Mouse (Mus musculus) G1E (cell line): Measurements from ENCODE around the gene Aktip. TPM values are rescaled to one million over a fixed set of nuclear protein-coding genes. Genes with fewer than 3 reads are reported as not detected.

Experiments
- ATAC-seq: 2 replicates; pipeline ENCODE4 v1.8.0; 2016; ENCODE audit warnings: mild to moderate bottlenecking; ENCODE audit not compliant: insufficient number of reproducible peaks, poor library complexity, low FRiP score, severe bottlenecking; ENCODE audit errors: extremely low read depth
- DNase-seq: peaks from one replicate; pipeline ENCODE4 v3.0.0; 2012; ENCODE audit warnings: low spot score
- H3K27me3 ChIP-seq: 2 replicates; pipeline ENCODE4 v1.6.1; 2012; ENCODE audit warnings: mild to moderate bottlenecking, low read length, inconsistent platforms; ENCODE audit not compliant: insufficient read depth
- H3K36me3 ChIP-seq: replicated peaks from 2 replicates; pipeline ENCODE3; 2012; ENCODE audit warnings: mild to moderate bottlenecking, inconsistent platforms
- H3K4me1 ChIP-seq: 2 replicates; pipeline ENCODE4 v1.6.1; 2012; ENCODE audit warnings: low read depth, low read length, inconsistent platforms, mixed read lengths; ENCODE audit not compliant: insufficient read depth
- H3K4me3 ChIP-seq: 2 replicates; pipeline ENCODE4 v1.5.1; 2012; ENCODE audit warnings: low read depth, mild to moderate bottlenecking, inconsistent platforms, low read length, moderate library complexity, mixed read lengths
- H3K9me3 ChIP-seq: replicated peaks from 2 replicates; pipeline ENCODE4 v1.6.1; 2012; ENCODE audit warnings: inconsistent platforms
- CTCF ChIP-seq: IDR thresholded peaks from 2 replicates; pipeline ENCODE4 v1.5.1; 2012; ENCODE audit warnings: low read depth, low read length, inconsistent platforms, mixed read lengths
- GATA1 ChIP-seq: IDR thresholded peaks from 2 replicates; pipeline ENCODE4 v1.6.1; 2012; ENCODE audit warnings: borderline replicate concordance, low read length, inconsistent platforms, mixed read lengths
- GATA2 ChIP-seq: IDR thresholded peaks from 2 replicates; pipeline ENCODE4 v1.6.1; 2012; ENCODE audit warnings: low read depth, low read length, inconsistent platforms, borderline replicate concordance
- POLR2AphosphoS5 ChIP-seq: IDR thresholded peaks from 2 replicates; pipeline ENCODE4 v1.6.1; 2012; ENCODE audit warnings: low read depth, low read length, inconsistent platforms; ENCODE audit not compliant: insufficient replicate concordance
- TAL1 ChIP-seq: conservative IDR thresholded peaks from 2 replicates; pipeline ENCODE4 v1.6.1; 2012; ENCODE audit warnings: low read depth, low read length, inconsistent platforms, mixed read lengths
- polyA plus RNA-seq: library from polyadenylated mRNA; stranded (reverse); fragments of >175 nt; gene quantifications from 2 replicates; pipeline ENCODE4 v1.2.3, GENCODE M21; 2012
- total RNA-seq, 2 experiments: library from RNA; stranded (forward) in 1 of 2; stranded (reverse) in 1 of 2; fragments of 200-1000 nt in 1 of 2; fragments of >200 nt in 1 of 2; fragmentation: Nextera tagmentation in 1 of 2; gene quantifications; 2 replicates each; pipeline ENCODE4 v1.2.3; 2014 to 2017

Aktip gene
- total RNA-seq (2014; fragmentation: Nextera tagmentation) = 15.8 and 18.3 TPM in 2 replicates
- 11.1 and 12.3 TPM in 2 replicates for total RNA-seq (2017)
- polyA plus RNA-seq = 2.4 and 3.6 TPM in 2 replicates

DNA sequence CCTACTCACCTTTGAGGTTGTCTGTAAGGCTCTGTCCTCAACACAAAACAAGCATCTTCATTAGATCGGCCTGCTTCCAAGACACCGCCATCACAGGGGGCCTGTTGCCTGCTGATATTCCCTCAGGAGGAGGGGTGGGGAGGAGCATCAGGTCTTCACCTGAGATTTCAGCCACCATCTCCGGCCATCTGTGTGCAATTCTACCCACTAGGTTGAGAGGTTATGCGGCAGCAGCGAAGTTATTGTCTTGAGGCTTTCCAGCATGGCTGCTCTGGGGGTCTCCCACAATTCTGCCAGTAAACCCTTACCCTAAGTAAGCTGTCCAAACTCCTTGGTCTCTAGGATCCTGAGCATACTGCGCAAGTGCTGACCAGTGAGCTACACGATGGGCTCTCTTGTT lies at the start of gene Aktip:
TSS of gene Aktip (minus strand) at position 101 of the 400 bp plus-strand sequence.
- TF ChIP-seq POLR2AphosphoS5 = no peak
- TF ChIP-seq GATA2 = no peak
- no peak for TF ChIP-seq TAL1
- no peak for TF ChIP-seq CTCF
- TF ChIP-seq GATA1 = no peak
- no peaks in the 10 kb centered on the region for H3K36me3 ChIP-seq
- no peaks in the 10 kb centered on the region for H3K4me1 ChIP-seq
- DNase-seq (no peak), ATAC-seq (no peak)
- H3K27me3 ChIP-seq = no peaks in the 10 kb centered on the region; the same call in 1 of the 2 replicates
- H3K9me3 ChIP-seq = no peaks in the 10 kb centered on the region
- no peak within 1 kb of the TSS for H3K4me3 ChIP-seq

DNA sequence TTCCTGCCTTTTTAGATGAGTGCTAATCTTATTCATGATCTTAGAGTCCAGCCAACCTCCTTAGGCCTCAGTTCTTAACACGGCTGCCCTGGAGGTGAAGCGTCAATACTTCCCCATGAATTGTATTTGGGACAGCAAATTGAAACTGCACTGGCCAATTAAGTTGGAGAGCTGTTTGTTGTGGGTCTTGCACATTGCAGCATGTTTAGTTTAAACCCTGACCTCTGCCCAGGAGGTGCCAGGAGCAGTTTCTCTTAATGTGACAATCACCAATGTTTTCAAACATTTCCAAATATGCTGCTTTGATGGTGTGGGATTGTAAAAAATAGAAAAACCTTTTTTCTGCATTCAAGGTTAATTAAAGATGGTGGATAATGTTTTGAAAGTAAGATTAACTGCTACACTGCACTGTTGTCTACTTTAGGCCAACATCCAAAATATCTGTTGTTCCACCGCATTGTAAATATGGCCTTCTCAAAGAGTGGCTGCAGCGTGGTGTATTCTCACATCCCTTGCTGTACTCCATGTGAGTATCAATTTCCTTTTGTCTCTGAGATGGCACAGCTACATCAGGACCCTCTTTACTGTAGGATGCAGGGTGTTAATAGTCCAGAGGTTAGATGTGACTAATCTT lies 46.2 kb upstream of the Aktip start:
- Histone ChIP-seq H3K36me3 (peaks cover 3% of the 10 kb centered on the region), H3K4me1 (no peaks in the 10 kb centered on the region), H3K27me3 (no peaks in the 10 kb centered on the region), H3K4me3 (no peak overlapping the region), H3K9me3 (no peaks in the 10 kb centered on the region)
- no peak for DNase-seq
- TF ChIP-seq CTCF (no peak), TAL1 (no peak), GATA2 (no peak), POLR2AphosphoS5 (no peak), GATA1 (no peak)
- no peak for ATAC-seq

DNA sequence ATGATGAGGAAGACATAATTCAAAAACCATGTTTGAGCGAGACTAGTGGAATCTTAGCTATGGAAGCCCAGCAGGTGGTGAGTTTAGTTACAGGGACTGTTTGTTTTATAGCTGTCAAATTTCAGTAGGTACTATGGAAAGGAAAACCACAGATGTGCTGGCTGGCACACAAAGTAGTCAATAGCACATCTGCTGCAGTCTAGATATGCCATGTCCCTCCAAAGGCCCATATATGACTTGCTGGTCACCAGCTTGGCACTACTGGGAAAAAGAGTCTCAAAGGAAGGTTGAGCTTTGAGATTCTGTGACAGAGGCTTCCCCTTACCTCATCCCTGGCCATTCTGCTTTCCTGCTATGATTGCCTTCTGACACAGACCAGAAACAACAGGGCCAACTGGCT lies 42.9 kb upstream of the Aktip start:
- H3K4me1 ChIP-seq = no peaks in the 10 kb centered on the region
- TF ChIP-seq GATA2 (no peak), GATA1 (no peak), POLR2AphosphoS5 (no peak), CTCF (no peak), TAL1 (no peak)
- no peak for DNase-seq
- H3K4me3 ChIP-seq = no peak overlapping the region
- no peaks in the 10 kb centered on the region for H3K9me3 ChIP-seq
- no peaks in the 10 kb centered on the region for H3K27me3 ChIP-seq
- H3K36me3 ChIP-seq = no peaks in the 10 kb centered on the region
- ATAC-seq = no peak

DNA sequence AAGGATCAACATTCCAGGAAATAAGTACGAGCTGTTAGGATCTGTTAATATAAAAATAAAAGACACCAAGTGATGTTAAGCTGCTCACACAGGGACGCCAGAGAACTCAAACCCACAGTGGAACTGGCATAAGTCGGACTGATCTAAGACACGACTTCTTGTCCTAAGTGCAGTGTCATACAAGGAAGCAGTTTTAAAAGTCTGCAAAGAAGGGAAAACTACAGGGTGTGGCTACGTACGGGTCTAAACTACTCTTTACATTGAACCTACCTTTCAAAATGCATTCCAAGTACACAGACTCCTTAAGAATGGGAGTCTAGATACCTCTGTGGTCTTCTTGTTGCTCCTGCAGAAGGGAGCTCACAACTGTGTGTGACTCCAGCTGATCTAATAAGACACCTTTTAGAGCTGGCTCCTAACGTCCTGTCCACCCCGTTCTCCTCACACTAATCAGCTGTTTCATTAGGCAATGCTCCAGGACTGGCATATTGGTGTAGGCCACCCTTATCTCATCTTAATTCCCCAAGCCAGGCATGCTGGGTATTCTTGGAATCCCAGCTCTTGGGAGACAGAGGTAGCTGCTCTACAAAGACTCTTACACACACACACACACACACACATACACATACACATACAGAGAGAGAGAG lies 42.2 kb upstream of the Aktip start:
- ATAC-seq = no peak

DNA sequence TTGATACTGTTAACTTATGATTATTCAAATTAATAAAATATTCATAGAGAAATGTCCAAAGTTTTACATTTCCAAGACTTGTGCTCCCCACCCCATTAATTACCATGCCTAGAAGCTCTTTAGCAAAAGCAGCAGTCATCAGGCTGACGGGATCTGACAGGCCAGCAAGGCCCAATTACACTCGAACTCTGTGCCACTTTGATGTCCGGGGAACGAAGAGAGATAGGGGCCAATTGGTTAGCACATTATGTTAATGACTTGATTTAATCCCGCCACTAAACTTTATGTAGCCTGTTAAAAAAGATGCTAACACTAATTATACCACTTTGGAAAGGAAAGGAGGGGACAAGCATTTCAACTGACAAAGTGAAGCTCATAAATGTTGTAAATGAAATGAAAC lies 41.6 kb upstream of the Aktip start:
- H3K27me3 ChIP-seq = no peaks in the 10 kb centered on the region
- DNase-seq (no peak), ATAC-seq (no peak)
- H3K4me3 ChIP-seq = no peak overlapping the region
- no peaks in the 10 kb centered on the region for H3K4me1 ChIP-seq
- no peak for TF ChIP-seq POLR2AphosphoS5
- no peak for TF ChIP-seq GATA1
- TF ChIP-seq TAL1 = no peak
- TF ChIP-seq GATA2 = no peak
- TF ChIP-seq CTCF = no peak
- no peaks in the 10 kb centered on the region for H3K9me3 ChIP-seq
- H3K36me3 ChIP-seq = no peaks in the 10 kb centered on the region

More for the DNA sequence above, 42.2 kb upstream of the Aktip start:
- no peaks in the 10 kb centered on the region for H3K36me3 ChIP-seq
- H3K4me1 ChIP-seq = no peaks in the 10 kb centered on the region
- TF ChIP-seq TAL1 (no peak), GATA2 (no peak), CTCF (no peak), POLR2AphosphoS5 (no peak), GATA1 (no peak)
- no peak for DNase-seq
- no peak overlapping the region for H3K4me3 ChIP-seq
- no peaks in the 10 kb centered on the region for H3K27me3 ChIP-seq
- no peaks in the 10 kb centered on the region for H3K9me3 ChIP-seq

DNA sequence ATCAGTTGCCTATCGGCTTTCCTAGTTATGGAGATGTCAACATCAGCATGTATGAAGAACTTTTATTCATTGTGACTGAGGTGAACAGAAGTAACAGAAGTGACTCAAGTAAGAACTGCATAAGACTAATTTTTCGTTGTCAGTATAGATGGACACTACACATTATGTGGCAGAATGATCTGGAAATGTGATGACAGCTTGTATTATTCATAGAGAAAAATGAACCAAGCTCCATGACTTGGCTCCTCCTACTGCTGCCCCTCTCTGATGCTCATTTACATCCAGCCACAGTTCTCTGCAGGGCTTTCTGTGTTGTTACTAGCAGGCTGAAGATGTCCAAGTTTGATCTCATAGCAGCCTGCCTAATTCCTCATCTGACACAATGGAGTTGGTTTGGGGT lies 37.4 kb upstream of the Aktip start:
- Histone ChIP-seq H3K9me3 (no peaks in the 10 kb centered on the region), H3K27me3 (no peaks in the 10 kb centered on the region), H3K4me3 (no peak overlapping the region), H3K4me1 (no peaks in the 10 kb centered on the region), H3K36me3 (no peaks in the 10 kb centered on the region)
- DNase-seq = no peak
- no peak for ATAC-seq
- TF ChIP-seq CTCF (no peak), GATA1 (no peak), POLR2AphosphoS5 (no peak), GATA2 (no peak), TAL1 (no peak)
